Mouse (Mus musculus): ENCODE results near the gene Bicd1.
"Not testable (repeated sequence)": the region's sequence is repeated elsewhere in the genome, so short reads cannot be mapped to it uniquely, and the experiment has no call there.

Gene Bicd1

GRCm38 (mm10) chr6:149408833-149409332 is at the start of gene Bicd1:
Bicd1 (plus strand) TSS chr6:149408886.
- peak; percentile 93 to 96 for DNase-seq (ENCODE audit: low spot score in 2 of 2)

DNA sequence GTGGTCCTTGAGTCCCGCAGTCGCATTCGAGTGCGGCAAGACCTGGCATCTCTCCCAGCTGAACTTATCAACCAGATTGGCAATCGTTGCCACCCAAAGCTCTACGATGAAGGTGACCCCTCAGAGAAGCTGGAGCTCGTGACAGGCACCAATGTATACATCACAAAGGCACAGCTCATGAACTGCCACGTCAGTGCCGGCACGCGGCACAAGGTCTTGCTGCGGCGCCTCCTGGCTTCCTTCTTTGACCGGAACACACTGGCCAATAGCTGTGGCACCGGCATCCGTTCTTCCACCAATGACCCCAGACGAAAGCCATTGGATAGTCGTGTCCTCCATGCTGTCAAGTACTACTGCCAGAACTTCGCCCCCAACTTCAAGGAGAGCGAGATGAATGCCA is 46.2 kb upstream of the Bicd1 start:
- DNase-seq (ENCODE audit: low spot score in 2 of 2), result not testable (repeated sequence)

DNA sequence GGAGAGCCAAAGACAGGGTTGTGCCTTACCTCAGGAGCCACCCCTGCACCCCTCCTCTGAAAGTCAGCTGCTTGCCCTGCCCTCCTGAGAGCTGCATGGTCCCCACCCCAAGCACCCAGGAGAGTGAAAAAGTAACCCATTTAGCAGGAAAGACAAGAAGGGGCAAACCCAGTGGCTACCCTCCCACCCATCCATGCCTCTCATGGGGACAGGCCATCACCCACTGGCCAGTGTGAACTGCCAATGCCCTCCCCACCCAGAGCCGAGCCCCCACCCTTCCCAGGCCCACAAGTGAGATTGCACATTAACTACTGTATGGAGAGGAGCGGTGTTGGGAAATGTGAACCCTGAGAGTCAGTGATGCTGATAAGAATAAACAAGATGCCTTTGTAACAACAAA is 42.7 kb upstream of the Bicd1 start:
- DNase-seq (ENCODE audit: low spot score in 2 of 2), result not testable (repeated sequence)

- DNase-seq (ENCODE audit: low spot score in 2 of 2), result no peak
Measured at GRCm38 (mm10) chr6:149366403-149366802, 42.3 kb upstream of the Bicd1 start.

- peak; percentile 47 to 65 for DNase-seq (ENCODE audit: low spot score in 2 of 2)
Measured at GRCm38 (mm10) chr6:149374986-149375457, 33.7 kb upstream of the Bicd1 start.

DNA sequence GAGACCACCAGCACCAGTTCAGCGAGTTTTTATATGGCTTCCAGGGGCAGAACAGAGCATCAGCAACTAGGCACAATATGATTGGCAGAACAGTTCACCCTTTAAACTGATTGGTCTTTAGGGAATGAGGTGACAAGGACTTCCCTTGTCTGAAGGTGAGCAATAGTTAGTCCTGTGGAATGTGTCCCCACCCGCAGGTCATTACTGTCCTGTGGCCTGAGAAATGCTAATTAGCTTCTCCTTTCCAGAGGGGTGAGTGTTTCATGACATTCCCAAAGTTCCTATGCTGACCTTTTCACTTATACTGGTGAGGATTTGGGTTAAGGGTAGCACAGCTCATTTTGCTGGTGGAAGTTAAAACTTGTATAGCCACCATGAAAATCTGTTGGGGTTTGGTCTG is 25.2 kb upstream of the Bicd1 start:
- DNase-seq (ENCODE audit: low spot score in 2 of 2), result no peak

- DNase-seq (ENCODE audit: low spot score in 2 of 2), result no peak
Measured at GRCm38 (mm10) chr6:149386389-149386788, 22.3 kb upstream of the Bicd1 start.

- not testable (repeated sequence) for DNase-seq (ENCODE audit: low spot score in 2 of 2)
Measured at GRCm38 (mm10) chr6:149389626-149390025, 19.1 kb upstream of the Bicd1 start.

GRCm38 (mm10) chr6:149399396-149399795 is 9.3 kb upstream of the Bicd1 start:
- no peak for DNase-seq (ENCODE audit: low spot score in 2 of 2)

DNA sequence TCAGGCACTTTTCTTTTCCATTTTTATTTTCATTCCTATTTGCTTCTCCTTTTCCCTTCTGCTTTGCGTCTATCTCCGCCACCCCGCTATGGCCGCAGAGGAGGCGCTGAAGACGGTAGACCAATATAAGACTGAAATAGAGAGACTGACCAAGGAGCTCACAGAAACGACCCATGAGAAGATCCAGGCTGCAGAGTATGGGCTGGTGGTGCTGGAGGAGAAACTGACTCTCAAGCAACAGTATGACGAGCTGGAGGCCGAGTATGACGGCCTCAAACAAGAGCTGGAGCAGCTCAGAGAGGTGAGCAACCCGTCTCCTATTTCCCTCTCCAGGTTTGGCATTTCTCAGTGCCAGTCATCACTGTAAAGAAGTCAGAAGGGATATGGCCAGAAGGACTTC is 655 bp downstream of the Bicd1 start:
- peak; percentile 37 to 47 for DNase-seq (ENCODE audit: low spot score in 2 of 2)

- no peak for DNase-seq (ENCODE audit: low spot score in 2 of 2)
Measured at GRCm38 (mm10) chr6:149409845-149410244, 1.2 kb downstream of the Bicd1 start.

DNA sequence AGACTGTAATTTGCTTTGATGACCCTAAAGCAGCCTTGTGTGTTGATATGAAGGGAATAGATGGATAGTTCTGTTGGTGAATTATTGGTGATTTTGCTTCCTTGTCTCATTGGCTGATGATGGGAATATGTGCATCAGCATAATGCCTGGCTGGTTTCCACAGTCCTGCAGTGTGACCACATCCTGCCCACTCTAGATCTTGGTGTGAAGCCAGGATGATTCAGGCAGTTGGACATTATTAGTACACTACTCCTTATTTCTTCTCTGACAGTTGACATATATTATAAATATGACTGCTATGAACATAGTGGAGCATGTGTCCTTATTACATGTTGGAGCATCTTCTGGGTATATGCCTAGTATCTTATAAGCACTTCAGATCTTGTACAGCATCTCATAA is 4.6 kb downstream of the Bicd1 start:
- no peak for DNase-seq (ENCODE audit: low spot score in 2 of 2)

DNA sequence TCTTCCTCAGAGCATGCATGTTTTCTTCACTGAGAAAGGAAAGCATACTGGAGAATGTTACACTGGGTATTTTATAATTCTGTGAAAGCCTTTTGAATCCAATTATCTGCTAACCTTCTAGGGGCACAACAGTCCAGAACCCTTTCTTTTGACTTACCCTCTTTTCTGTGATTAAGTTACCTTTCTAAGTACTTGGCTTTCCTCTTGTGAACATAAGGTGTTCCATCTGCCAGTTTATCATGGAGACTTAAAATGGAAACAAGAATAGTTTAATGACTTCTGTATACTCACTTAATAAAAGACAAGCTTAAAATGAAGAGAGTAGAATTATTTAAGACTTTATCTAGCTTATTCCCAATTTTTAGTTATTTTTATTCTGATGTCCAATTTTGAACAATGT is 16.1 kb downstream of the Bicd1 start:
- no peak for DNase-seq (ENCODE audit: low spot score in 2 of 2)

DNA sequence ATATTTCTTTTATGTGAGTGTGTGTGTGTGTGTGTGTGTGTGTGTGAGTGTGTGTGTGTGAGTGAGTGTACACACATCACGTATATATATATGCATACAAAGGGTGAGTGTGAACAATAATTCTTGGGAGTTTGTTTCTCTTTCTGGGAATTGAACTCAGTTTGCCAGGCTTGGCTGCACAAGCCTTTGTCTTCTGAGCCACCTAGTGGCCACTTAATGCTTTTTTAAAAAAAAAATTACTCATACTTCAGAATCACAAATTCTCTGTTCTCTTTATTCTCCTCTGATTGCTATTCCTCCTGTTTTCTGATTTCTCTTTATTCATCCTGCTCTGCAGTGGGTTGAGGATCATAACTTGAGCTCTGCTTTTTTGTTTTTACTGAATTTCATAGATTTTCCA is 30.5 kb downstream of the Bicd1 start:
- no peak for DNase-seq (ENCODE audit: low spot score in 2 of 2)

- DNase-seq (ENCODE audit: low spot score in 2 of 2), result no peak
Measured at GRCm38 (mm10) chr6:149442884-149443283, 34.2 kb downstream of the Bicd1 start.

- DNase-seq (ENCODE audit: low spot score in 2 of 2), result no peak
Measured at GRCm38 (mm10) chr6:149445854-149446253, 37.2 kb downstream of the Bicd1 start.

DNA sequence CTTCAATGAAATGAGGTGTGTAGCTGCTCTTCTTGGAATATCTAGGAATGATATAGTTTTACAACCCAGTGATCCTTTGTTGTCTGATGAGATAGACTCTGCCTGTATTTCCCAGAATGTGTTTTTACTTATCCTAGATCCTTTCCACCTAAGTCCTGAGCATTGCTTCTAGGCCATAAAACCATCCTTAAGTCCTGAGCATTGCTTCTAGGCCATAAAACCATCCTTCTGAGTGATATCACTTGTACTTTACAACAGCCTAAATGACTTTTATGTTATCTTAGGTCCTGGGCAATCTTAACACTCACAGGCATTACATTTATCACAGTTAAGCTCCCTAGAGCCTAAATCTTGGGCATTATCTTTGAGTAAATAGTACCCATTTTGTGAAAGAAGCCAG is 48.6 kb downstream of the Bicd1 start:
- DNase-seq (ENCODE audit: low spot score in 2 of 2), result no peak

DNA sequence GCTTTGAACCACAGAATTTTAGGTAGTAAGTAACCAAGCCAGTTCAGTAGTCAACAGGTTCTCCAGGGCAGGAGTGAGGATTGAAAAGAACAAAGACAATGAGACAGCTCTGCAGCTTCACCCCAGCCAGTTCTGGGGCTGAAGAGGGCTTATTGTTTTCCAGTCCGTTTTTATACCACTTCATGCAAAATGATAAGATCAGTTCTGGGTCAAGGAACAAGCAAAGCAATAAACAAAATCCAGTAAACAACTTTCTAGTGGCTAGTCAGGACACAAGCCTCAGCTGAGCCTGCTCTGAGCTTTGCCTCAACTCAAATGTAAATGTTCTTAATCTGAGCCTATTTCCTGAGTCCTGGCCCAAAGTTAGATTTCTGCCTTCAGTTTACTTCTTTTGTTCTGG is 52.3 kb downstream of the Bicd1 start:
- DNase-seq (ENCODE audit: low spot score in 2 of 2), result no peak

GRCm38 (mm10) chr6:149471477-149471876 is 62.8 kb downstream of the Bicd1 start:
- DNase-seq (ENCODE audit: low spot score in 2 of 2), result peak in 1 of 2 experiments; percentile 20

DNA sequence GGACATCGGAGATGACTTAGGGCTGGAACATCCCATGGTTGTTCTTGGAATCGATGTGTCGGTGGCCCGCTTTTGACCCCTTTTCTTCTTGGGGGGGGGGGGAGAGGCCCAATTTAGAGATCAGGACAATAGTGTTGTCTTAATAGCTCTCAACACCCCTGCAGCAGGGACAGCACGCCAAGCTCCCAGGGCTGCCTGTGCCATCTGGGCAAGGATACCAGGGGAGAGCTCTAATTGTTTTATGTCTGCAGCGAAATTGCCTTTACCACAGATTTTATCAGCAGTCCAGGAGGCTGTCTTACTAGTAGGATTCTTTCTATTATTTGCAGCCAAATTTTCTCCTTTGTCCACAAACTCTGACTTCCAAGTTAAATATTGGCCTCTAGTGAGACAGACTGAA is 63.8 kb downstream of the Bicd1 start:
- DNase-seq (ENCODE audit: low spot score in 2 of 2), result not testable (repeated sequence)

- not testable (repeated sequence) for DNase-seq (ENCODE audit: low spot score in 2 of 2)
Measured at GRCm38 (mm10) chr6:149481868-149482267, 73.2 kb downstream of the Bicd1 start.

GRCm38 (mm10) chr6:149494662-149495061 is 86.0 kb downstream of the Bicd1 start:
- no peak for DNase-seq (ENCODE audit: low spot score in 2 of 2)

- DNase-seq (ENCODE audit: low spot score in 2 of 2), result no peak
Measured at GRCm38 (mm10) chr6:149495925-149496324, 87.2 kb downstream of the Bicd1 start.
